Mouse (Mus musculus): ENCODE results near the gene Cfdp1.

DNA sequence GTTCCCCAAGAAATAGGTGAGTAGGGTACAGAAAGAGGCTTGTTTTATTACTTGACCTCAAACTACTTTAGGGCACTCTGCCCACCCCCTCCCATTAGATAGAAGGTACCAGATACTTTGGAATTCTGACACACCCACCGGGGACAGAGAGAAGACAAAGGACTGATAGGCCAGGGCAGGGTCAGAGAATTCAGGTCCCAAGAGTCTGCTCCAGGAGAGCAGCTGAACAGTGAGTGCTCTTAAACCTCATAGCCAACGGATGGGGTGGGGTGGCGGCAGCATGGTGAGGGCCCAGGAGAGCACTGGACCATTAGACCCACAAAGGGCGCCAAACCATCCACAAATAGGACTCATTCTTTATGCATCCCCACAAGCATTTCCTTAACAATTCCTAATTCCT, 88.5 kb downstream of the Cfdp1 start:
- TF ChIP-seq POLR2A (IDR thresholded peaks at IDR 0.05; ENCODE audit: borderline replicate concordance, insufficient read depth, low read length) (no peak), CTCF (IDR thresholded peaks at IDR 0.05; ENCODE audit: borderline replicate concordance, insufficient read depth, low read depth, low read length) (no peak)
